Mouse (Mus musculus) midbrain, embryonic 10.5 days (tissue): ENCODE data around the gene Cacna1d. TPM values are rescaled to one million over a fixed set of nuclear protein-coding genes. Genes with fewer than 3 reads are reported as not detected.

Experiments used
- DNase-seq: peaks from one replicate; pipeline ENCODE4 v3.0.0-alpha.2; 2017; ENCODE audit warnings: low spot score
- H3K27ac ChIP-seq: fragments of 300-500 bp; sonication (generic); replicated peaks from 2 replicates; pipeline ENCODE4 v1.5.1; 2016; ENCODE audit warnings: mild to moderate bottlenecking
- H3K27me3 ChIP-seq: fragments of 300-500 bp; sonication (generic); 2 replicates; pipeline ENCODE4 v1.6.1; 2016; ENCODE audit warnings: low read depth, mild to moderate bottlenecking; ENCODE audit not compliant: poor library complexity, severe bottlenecking
- H3K36me3 ChIP-seq: fragments of 300-500 bp; sonication (generic); 2 replicates; pipeline ENCODE4 v1.6.1; 2016; ENCODE audit warnings: mild to moderate bottlenecking, moderate library complexity
- H3K4me1 ChIP-seq: fragments of 300-500 bp; sonication (generic); 2 replicates; pipeline ENCODE4 v1.6.1; 2016
- H3K4me3 ChIP-seq: fragments of 300-500 bp; sonication (generic); 2 replicates; pipeline ENCODE4 v1.5.1; 2016; ENCODE audit warnings: mild to moderate bottlenecking, moderate library complexity
- H3K9me3 ChIP-seq: fragments of 300-500 bp; sonication (generic); replicated peaks from 2 replicates; pipeline ENCODE4 v1.6.1; 2016; ENCODE audit warnings: mild to moderate bottlenecking
- WGBS: fragments of 180-500 bp; shearing (Covaris S2); methylation state at CpG from one replicate; pipeline ENCODE4 v1.1.7; 2016; 5-methylcytosine and 5-hydroxymethylcytosine counted together
- polyA plus RNA-seq: library from polyadenylated mRNA; unstranded; fragments of >200 nt; fragmentation: Nextera tagmentation; extraction: Ambion mirVana; gene quantifications from 2 replicates; pipeline ENCODE4 v1.2.1, GENCODE M21; 2016

The Cacna1d gene
- polyA plus RNA-seq, 1 experiment from 2014 or later = 0.90 TPM

DNA sequence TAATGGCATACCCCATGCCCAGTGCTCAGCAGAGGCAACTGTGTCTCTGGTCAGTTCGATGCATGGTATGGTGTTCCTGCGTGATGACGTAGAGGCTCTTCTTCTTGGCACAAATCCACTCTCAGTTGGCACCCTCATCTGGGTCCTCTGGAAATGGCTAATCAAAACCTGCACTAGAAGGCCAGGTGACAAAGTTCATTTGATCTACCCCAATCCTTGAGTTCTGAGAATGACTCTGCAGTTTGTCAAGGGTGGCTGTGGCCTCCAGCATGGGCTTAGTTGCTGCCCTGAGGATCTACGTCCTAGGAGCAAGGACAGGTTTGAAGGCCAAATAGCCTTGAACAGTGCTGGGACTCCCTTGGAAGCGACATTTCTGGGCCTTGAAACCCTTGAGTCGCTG, 472.4 kb downstream of the Cacna1d start:
- Histone ChIP-seq H3K27ac (no peak overlapping the region), H3K36me3 (no peaks in the 10 kb centered on the region), H3K9me3 (no peaks in the 10 kb centered on the region), H3K27me3 (no peaks in the 10 kb centered on the region), H3K4me3 (no peak overlapping the region), H3K4me1 (peaks cover 6% of the 10 kb centered on the region)
- DNase-seq = no peak
- 91% methylated on average over 6 of the region's 6 CpGs for WGBS

- 86% methylated on average over 4 of the region's 4 CpGs for WGBS
- Histone ChIP-seq H3K9me3 (no peaks in the 10 kb centered on the region), H3K4me3 (no peak overlapping the region), H3K36me3 (no peaks in the 10 kb centered on the region), H3K4me1 (peaks cover 6% of the 10 kb centered on the region), H3K27me3 (no peaks in the 10 kb centered on the region), H3K27ac (no peak overlapping the region)
- no peak for DNase-seq
Observed at GRCm38 (mm10) chr14:30018463-30018801, 472.8 kb downstream of the Cacna1d start.

DNA sequence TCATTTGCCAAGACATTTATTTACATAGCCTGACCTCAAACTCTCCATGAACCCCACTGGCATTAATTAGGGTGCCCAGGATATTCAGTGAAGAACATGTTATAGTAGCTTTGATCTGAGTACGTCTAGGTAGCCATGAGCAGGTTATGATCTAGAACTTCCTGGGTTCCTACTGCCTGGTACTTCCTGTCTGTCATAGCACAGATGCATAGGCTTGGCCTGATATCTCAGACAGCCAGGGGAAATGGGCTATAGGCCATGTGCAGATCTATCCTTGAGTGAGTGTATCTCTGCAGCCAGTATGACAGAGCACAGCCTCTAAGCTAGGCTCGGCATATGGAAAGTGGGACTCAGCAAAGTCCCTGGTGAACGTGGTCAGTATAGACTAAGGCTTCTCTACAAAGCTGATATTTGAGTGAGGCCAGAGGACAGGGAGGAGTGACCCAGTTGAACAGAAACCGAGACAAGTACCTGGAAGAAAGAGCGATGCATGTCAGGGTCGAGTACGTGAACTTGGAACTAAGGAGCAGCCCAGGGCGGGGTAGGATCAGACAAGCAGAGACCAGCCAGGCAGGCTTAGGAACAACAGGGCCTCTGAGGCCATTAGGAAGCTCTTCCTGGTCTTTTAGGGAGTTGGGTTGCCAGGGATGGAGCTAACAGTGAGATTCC, 473.3 kb downstream of the Cacna1d start:
- H3K9me3 ChIP-seq = no peaks in the 10 kb centered on the region
- H3K4me1 ChIP-seq = peaks cover 6% of the 10 kb centered on the region
- WGBS = 91% methylated on average over 8 of the region's 8 CpGs
- no peak for DNase-seq
- H3K27me3 ChIP-seq = no peaks in the 10 kb centered on the region
- H3K36me3 ChIP-seq = no peaks in the 10 kb centered on the region
- no peak overlapping the region for H3K27ac ChIP-seq
- no peak overlapping the region for H3K4me3 ChIP-seq

DNA sequence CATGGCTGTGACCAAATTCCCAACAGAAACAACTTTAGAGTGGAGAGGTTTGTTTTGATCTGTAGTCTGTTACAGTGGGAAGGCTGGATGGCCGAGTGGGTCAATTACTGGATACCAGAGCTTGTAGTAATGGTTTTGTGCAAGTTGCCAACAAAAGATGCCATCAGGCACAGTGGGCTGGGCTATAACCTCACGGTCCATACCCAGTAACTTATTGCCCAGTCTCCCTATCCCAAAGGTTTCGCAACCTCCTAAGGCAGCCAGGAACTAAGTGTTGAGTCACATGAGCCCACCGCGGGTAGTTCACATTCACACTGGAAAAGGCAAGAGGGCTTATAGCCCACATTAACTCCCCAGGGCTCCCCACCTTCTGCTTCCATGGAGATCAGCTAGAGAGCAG, 474.6 kb downstream of the Cacna1d start:
- Histone ChIP-seq H3K36me3 (no peaks in the 10 kb centered on the region), H3K27me3 (no peaks in the 10 kb centered on the region; the same call in 1 of the 2 replicates), H3K27ac (no peak overlapping the region), H3K4me1 (peaks cover 6% of the 10 kb centered on the region), H3K4me3 (no peak overlapping the region), H3K9me3 (no peaks in the 10 kb centered on the region)
- DNase-seq = no peak
- WGBS = 89% methylated on average over 5 of the region's 5 CpGs

- peaks cover 10% of the 10 kb centered on the region for H3K27me3 ChIP-seq
- H3K27ac ChIP-seq = no peak overlapping the region
- peaks cover under 1% of the 10 kb centered on the region for H3K4me1 ChIP-seq
- no peaks in the 10 kb centered on the region for H3K36me3 ChIP-seq
- WGBS = 70% methylated on average over 1 of the region's 1 CpGs
- no peak for DNase-seq
- no peaks in the 10 kb centered on the region for H3K9me3 ChIP-seq
- H3K4me3 ChIP-seq = no peak overlapping the region
Observed at GRCm38 (mm10) chr14:30015008-30015407, 476.2 kb downstream of the Cacna1d start.

DNA sequence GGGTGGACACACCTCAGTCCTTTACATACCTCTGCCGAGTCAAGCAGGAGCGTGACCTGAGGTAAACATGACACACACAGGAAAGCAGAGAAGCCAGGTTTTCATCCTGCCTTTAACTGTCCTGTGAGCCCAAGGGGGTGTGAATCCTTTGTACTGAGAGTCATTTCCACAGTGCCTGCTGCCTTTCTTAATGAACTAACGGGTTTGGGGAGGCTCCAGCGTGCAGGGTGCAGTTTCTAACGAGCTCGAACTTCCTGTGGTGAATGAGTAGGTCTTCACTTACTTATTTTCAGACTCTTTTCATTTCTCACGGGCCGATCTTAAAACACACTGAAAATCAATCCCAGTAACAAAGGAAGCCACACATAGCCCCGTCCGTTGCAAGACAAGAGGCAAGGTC, 476.8 kb downstream of the Cacna1d start:
- Histone ChIP-seq H3K4me3 (no peak overlapping the region), H3K27me3 (peaks cover 15% of the 10 kb centered on the region), H3K9me3 (no peaks in the 10 kb centered on the region), H3K27ac (no peak overlapping the region), H3K36me3 (no peaks in the 10 kb centered on the region), H3K4me1 (no peaks in the 10 kb centered on the region)
- DNase-seq = no peak
- WGBS = 76% methylated on average over 10 of the region's 10 CpGs

DNA sequence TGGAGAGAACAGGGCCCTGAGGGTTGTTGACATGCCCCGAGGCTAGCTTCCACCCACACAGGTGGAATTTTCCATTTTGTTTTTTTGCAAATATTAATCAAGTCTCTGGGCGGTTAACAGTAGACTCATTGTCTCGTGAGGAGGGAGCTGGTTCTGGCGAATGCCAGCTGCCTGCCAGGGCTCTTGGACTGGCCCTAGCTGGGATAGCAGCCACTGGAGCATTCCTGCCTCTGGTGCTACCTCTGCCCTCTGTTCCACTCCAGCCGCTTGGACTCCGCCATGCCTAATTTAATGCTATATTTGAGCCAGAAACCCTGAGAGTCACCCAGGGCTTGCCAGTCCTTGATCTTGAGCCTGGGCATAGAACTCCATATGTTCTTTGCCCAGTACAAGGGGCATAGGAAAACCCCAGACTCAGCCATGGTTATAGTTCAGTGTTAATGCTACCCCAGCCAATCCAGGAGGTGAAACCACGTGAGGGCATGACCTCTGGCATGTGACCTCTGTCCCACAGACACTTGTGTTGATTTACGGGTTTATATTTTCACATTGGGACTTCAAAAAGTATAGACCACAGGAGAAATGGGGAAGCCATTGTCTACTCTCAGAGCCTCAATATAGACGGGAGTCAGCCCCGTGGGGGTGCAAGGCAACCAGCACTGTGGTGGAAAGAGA, 479.2 kb downstream of the Cacna1d start:
- no peak overlapping the region for H3K27ac ChIP-seq
- DNase-seq = no peak
- H3K27me3 ChIP-seq = peaks cover 38% of the 10 kb centered on the region
- H3K4me3 ChIP-seq = no peak overlapping the region
- H3K36me3 ChIP-seq = no peaks in the 10 kb centered on the region
- WGBS = 88% methylated on average over 10 of the region's 10 CpGs
- peaks cover 10% of the 10 kb centered on the region for H3K4me1 ChIP-seq
- no peaks in the 10 kb centered on the region for H3K9me3 ChIP-seq

- H3K4me1 ChIP-seq = peaks cover 10% of the 10 kb centered on the region
- no peak for DNase-seq
- no peaks in the 10 kb centered on the region for H3K9me3 ChIP-seq
- H3K27ac ChIP-seq = no peak overlapping the region
- H3K27me3 ChIP-seq = peaks cover 38% of the 10 kb centered on the region
- no peaks in the 10 kb centered on the region for H3K36me3 ChIP-seq
- no peak overlapping the region for H3K4me3 ChIP-seq
- 80% methylated on average over 10 of the region's 10 CpGs for WGBS
Observed at GRCm38 (mm10) chr14:30009864-30010560, 481.2 kb downstream of the Cacna1d start.

GRCm38 (mm10) chr14:30008733-30009575, 482.3 kb downstream of the Cacna1d start, which contains the start of the genes Il17rb and Chdh:
Gene Il17rb (minus strand): TSS chr14:30008896.
Gene Chdh (plus strand): TSS chr14:30009023.
- DNase-seq = peak; percentile 51
- Histone ChIP-seq H3K27ac (peak within 1 kb of the TSS; percentile 67), H3K27me3 (peaks cover 38% of the 10 kb centered on the region), H3K36me3 (no peaks in the 10 kb centered on the region), H3K4me3 (peak within 1 kb of the TSS; percentile 60), H3K4me1 (peaks cover 10% of the 10 kb centered on the region), H3K9me3 (no peaks in the 10 kb centered on the region)
- WGBS = 9% methylated on average over 54 of the region's 54 CpGs

DNA sequence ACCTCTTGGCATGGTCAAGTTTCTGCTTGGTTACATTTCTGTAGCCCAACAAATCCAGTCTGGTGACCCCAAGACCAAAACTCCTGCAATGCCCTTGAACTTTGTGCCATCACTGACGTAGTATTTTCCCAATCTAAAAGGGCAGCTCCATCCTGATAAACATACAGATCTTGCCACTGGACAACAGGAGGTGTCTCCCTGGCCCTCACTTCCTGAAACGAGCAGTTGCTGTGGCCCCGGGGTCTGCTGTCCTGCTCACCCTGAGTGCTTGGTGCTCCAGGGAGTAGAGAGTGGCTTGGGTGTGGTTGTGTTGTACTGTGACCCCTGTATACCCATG, 491.8 kb downstream of the Cacna1d start:
- Histone ChIP-seq H3K4me3 (no peak overlapping the region), H3K4me1 (no peaks in the 10 kb centered on the region), H3K27me3 (no peaks in the 10 kb centered on the region), H3K27ac (no peak overlapping the region), H3K9me3 (no peaks in the 10 kb centered on the region), H3K36me3 (peaks cover 41% of the 10 kb centered on the region)
- 92% methylated on average over 3 of the region's 3 CpGs for WGBS
- DNase-seq = no peak

GRCm38 (mm10) chr14:29998747-29999474, 492.3 kb downstream of the Cacna1d start:
- no peak overlapping the region for H3K4me3 ChIP-seq
- DNase-seq = no peak
- peaks cover 47% of the 10 kb centered on the region for H3K36me3 ChIP-seq
- H3K4me1 ChIP-seq = no peaks in the 10 kb centered on the region
- no peak overlapping the region for H3K27ac ChIP-seq
- 87% methylated on average over 13 of the region's 13 CpGs for WGBS
- no peaks in the 10 kb centered on the region for H3K9me3 ChIP-seq
- no peaks in the 10 kb centered on the region for H3K27me3 ChIP-seq

DNA sequence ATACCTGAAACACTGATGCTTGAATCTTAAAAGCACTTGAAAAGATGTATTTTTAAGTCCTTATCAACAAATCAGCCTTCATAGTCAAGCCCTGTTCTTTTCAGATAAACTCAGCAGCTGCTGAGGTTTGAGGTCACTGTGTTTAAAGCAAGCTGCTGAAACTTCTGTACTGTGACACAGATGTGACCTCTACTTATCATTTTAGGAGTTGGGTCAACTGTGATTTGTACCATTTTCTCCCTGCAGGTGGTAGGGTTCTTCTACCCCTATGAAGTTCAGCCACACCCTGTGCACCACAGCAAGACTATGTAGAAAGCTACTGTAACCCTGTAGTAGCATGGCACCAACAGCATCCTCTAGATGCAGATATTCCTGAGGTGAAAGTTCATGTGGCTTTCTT, 493.9 kb downstream of the Cacna1d start:
- Histone ChIP-seq H3K4me3 (no peak overlapping the region), H3K4me1 (no peaks in the 10 kb centered on the region), H3K9me3 (no peaks in the 10 kb centered on the region), H3K27ac (no peak overlapping the region), H3K27me3 (no peaks in the 10 kb centered on the region), H3K36me3 (peaks cover 62% of the 10 kb centered on the region)
- DNase-seq = no peak
